17 mouse cellular contexts compared by ENCODE assay signal in genomic region chr16:50671170-50671569, GRCm38 (mm10).
"Had no signal": no experiment of that assay in that cellular context is flagged by ENCODE, and none has a peak within 500 bp of the region (broad histone marks: within the 10 kb centered on the region; RNA-seq: fewer than 3 reads in every experiment).

No protein-coding gene starts in this region.

- DNase-seq: left cerebral cortex, postnatal 4 days; liver; liver, embryonic 13.5 days; liver, postnatal 0 days; lung, adult 18-20 months; lung, adult 2 months; lung, embryonic 14.5 days; lung, postnatal 10 days; lung, postnatal 14 days; lung, postnatal 36 days; lung, postnatal 4 days; midbrain, embryonic 14.5 days had no signal

- ATAC-seq: liver, embryonic 12.5 days; liver, postnatal 0 days; lung, postnatal 0 days; midbrain, embryonic 13.5 days; midbrain, embryonic 15.5 days; midbrain, embryonic 16.5 days had no signal
